Mouse (Mus musculus) liver, embryonic 14.5 days (tissue): ENCODE measurements around the gene Rad51b. TPM values are rescaled to one million over a fixed set of nuclear protein-coding genes. Genes with fewer than 3 reads are reported as not detected.

ENCODE experiments used
- ATAC-seq: fragments of 200-750 bp; cut with Nextera tagmentation; 2 replicates; pipeline ENCODE4 v1.8.0; 2017; ENCODE audit warnings: moderate number of reproducible peaks, mild to moderate bottlenecking, moderate library complexity; ENCODE audit not compliant: insufficient read depth
- DNase-seq, 3 experiments: peaks; one replicate each; pipeline ENCODE4 v3.0.0-alpha.2; 2012 to 2013; ENCODE audit warnings: low read depth in 3 of 3, low spot score in 3 of 3
- H3K27ac ChIP-seq: fragments of 300-500 bp; sonication (generic); 2 replicates; pipeline ENCODE4 v1.5.1; 2014; ENCODE audit warnings: moderate library complexity, mild to moderate bottlenecking, control low read depth, inconsistent platforms
- H3K27me3 ChIP-seq: fragments of 300-500 bp; sonication (generic); 2 replicates; pipeline ENCODE4 v1.6.1; 2014; ENCODE audit warnings: mild to moderate bottlenecking, low read length, moderate library complexity; ENCODE audit not compliant: control insufficient read depth, insufficient read depth
- H3K36me3 ChIP-seq: fragments of 300-500 bp; sonication (generic); replicated peaks from 2 replicates; pipeline ENCODE4 v1.6.1; 2014; ENCODE audit warnings: low read depth; ENCODE audit not compliant: control insufficient read depth, insufficient read depth
- H3K4me1 ChIP-seq, 2 experiments: fragments of 200-500 bp in 1 of 2; fragments of 300-500 bp in 1 of 2; sonication (generic) in 1 of 2; replicated peaks; 2 replicates each; pipeline ENCODE4 v1.6.1; 2012 to 2014; ENCODE audit warnings: antibody characterized with exemption in 1 of 2, inconsistent platforms in 1 of 2, low read length in 1 of 2; ENCODE audit not compliant: control insufficient read depth in 2 of 2, insufficient read depth in 2 of 2
- H3K4me2 ChIP-seq: fragments of 300-500 bp; sonication (generic); 2 replicates; pipeline ENCODE4 v1.6.1; 2014; ENCODE audit warnings: low read depth, mild to moderate bottlenecking, control low read depth, moderate library complexity
- H3K4me3 ChIP-seq, 2 experiments: fragments of 200-500 bp in 1 of 2; fragments of 300-500 bp in 1 of 2; sonication (generic) in 1 of 2; 2 replicates each; pipeline ENCODE4 v1.5.1; 2012 to 2014; ENCODE audit warnings: low read depth in 2 of 2, low read length in 2 of 2, mild to moderate bottlenecking in 2 of 2, control low read depth in 1 of 2, inconsistent platforms in 1 of 2, moderate library complexity in 1 of 2; ENCODE audit not compliant: insufficient read depth in 1 of 2
- H3K9ac ChIP-seq: fragments of 300-500 bp; sonication (generic); replicated peaks from 2 replicates; pipeline ENCODE4 v1.6.1; 2014; ENCODE audit warnings: mild to moderate bottlenecking, control low read depth, moderate library complexity
- H3K9me3 ChIP-seq: fragments of 300-500 bp; sonication (generic); 2 replicates; pipeline ENCODE4 v1.6.1; 2016; ENCODE audit warnings: low read length, mixed read lengths; ENCODE audit not compliant: control insufficient read depth
- CTCF ChIP-seq: IDR thresholded peaks from 2 replicates; pipeline ENCODE4 v1.5.1; 2016; ENCODE audit warnings: antibody characterized with exemption, low read depth, control low read depth
- EP300 ChIP-seq: IDR thresholded peaks from 2 replicates; pipeline ENCODE4 v1.6.1; 2016; ENCODE audit warnings: antibody characterized with exemption, low read depth
- WGBS: fragments of 180-500 bp; shearing (Covaris S2); extraction: QIAGEN DNeasy Blood & Tissue Kit; methylation state at CpG from one replicate; pipeline ENCODE4 v1.1.7; 2014; ENCODE audit not compliant: insufficient replicate concordance; 5-methylcytosine and 5-hydroxymethylcytosine counted together
- polyA plus RNA-seq, 2 experiments: library from polyadenylated mRNA; depleted of rRNA in 1 of 2; stranded (reverse) in 1 of 2; unstranded in 1 of 2; fragments of >200 nt; fragmentation: Nextera tagmentation in 1 of 2; extraction: Ambion mirVana in 1 of 2; gene quantifications; 2 replicates each; pipeline versions ENCODE4 v1.2.1 to v1.2.3; 2012 to 2014

Gene Rad51b
- polyA plus RNA-seq, 2 experiments, result 2.3 to 5.1 TPM

- DNase-seq (no peak), ATAC-seq (no peak)
- no peak overlapping the region for H3K27ac ChIP-seq
- TF ChIP-seq EP300 (no peak), CTCF (no peak)
- 78% methylated on average over 3 of the region's 3 CpGs for WGBS
- H3K9me3 ChIP-seq, result no peaks in the 10 kb centered on the region
- peaks cover 0 to 7% of the 10 kb centered on the region in 2 experiments; a peak in 2 of 4 replicates for H3K4me1 ChIP-seq
- H3K9ac ChIP-seq, result no peak overlapping the region
- no peaks in the 10 kb centered on the region for H3K27me3 ChIP-seq
- H3K4me3 ChIP-seq, result no peak overlapping the region
- H3K36me3 ChIP-seq, result no peaks in the 10 kb centered on the region
- no peak overlapping the region for H3K4me2 ChIP-seq
These were observed 450.5 kb downstream of the Rad51b start for GRCm38 (mm10) chr12:79747541-79747940.

- no peak for ATAC-seq
- Histone ChIP-seq H3K9me3 (no peaks in the 10 kb centered on the region), H3K27ac (no peak overlapping the region), H3K4me3 (no peak overlapping the region), H3K36me3 (no peaks in the 10 kb centered on the region), H3K4me1 (peaks cover 0 to 7% of the 10 kb centered on the region in 2 experiments; a peak in 2 of 4 replicates), H3K4me2 (no peak overlapping the region), H3K9ac (no peak overlapping the region), H3K27me3 (no peaks in the 10 kb centered on the region)
- no peak for TF ChIP-seq CTCF
- no peak for TF ChIP-seq EP300
- WGBS, result 52% methylated on average over 4 of the region's 4 CpGs
- DNase-seq, result no peak
These were observed 451.8 kb downstream of the Rad51b start for GRCm38 (mm10) chr12:79748862-79749261.

GRCm38 (mm10) chr12:79750253-79751125 lies 453.4 kb downstream of the Rad51b start:
- Histone ChIP-seq H3K4me2 (no peak overlapping the region), H3K27ac (no peak overlapping the region)

GRCm38 (mm10) chr12:79751781-79752180 lies 454.7 kb downstream of the Rad51b start:
- no peaks in the 10 kb centered on the region for H3K9me3 ChIP-seq
- no peak overlapping the region for H3K9ac ChIP-seq
- no peaks in the 10 kb centered on the region for H3K27me3 ChIP-seq
- 68% methylated on average over 8 of the region's 8 CpGs for WGBS
- no peak overlapping the region for H3K27ac ChIP-seq
- DNase-seq, result no peak
- no peak for ATAC-seq
- H3K4me1 ChIP-seq, result peaks cover 0 to 7% of the 10 kb centered on the region in 2 experiments; a peak in 2 of 4 replicates
- H3K4me3 ChIP-seq, result no peak overlapping the region
- H3K4me2 ChIP-seq, result no peak overlapping the region
- TF ChIP-seq CTCF (no peak), EP300 (no peak)
- no peaks in the 10 kb centered on the region for H3K36me3 ChIP-seq

More at GRCm38 (mm10) chr12:79750253-79751125, 453.4 kb downstream of the Rad51b start:
- Histone ChIP-seq H3K4me3 (no peak overlapping the region), H3K4me1 (peaks cover 0 to 7% of the 10 kb centered on the region in 2 experiments; a peak in 2 of 4 replicates), H3K9me3 (no peaks in the 10 kb centered on the region), H3K36me3 (no peaks in the 10 kb centered on the region), H3K9ac (no peak overlapping the region), H3K27me3 (no peaks in the 10 kb centered on the region)
- DNase-seq (no peak), ATAC-seq (no peak)
- 41% methylated on average over 10 of the region's 10 CpGs for WGBS
- TF ChIP-seq CTCF (no peak), EP300 (no peak)

GRCm38 (mm10) chr12:79752189-79752588 lies 455.1 kb downstream of the Rad51b start:
- ATAC-seq, result no peak
- H3K4me2 ChIP-seq, result no peak overlapping the region
- DNase-seq, result no peak
- WGBS, result 53% methylated on average over 5 of the region's 5 CpGs
- no peak overlapping the region for H3K9ac ChIP-seq
- H3K9me3 ChIP-seq, result no peaks in the 10 kb centered on the region
- peaks cover 0 to 7% of the 10 kb centered on the region in 2 experiments; a peak in 2 of 4 replicates for H3K4me1 ChIP-seq
- no peaks in the 10 kb centered on the region for H3K36me3 ChIP-seq
- no peak overlapping the region for H3K4me3 ChIP-seq
- no peaks in the 10 kb centered on the region for H3K27me3 ChIP-seq
- TF ChIP-seq EP300 (no peak), CTCF (no peak)
- no peak overlapping the region for H3K27ac ChIP-seq
